Mouse (Mus musculus) lung, embryonic 14.5 days (tissue): Measurements from ENCODE around the gene Bnip1. TPM values are rescaled to one million over a fixed set of nuclear protein-coding genes. Genes with fewer than 3 reads are reported as not detected.

ENCODE experiments used
- ATAC-seq: fragments of 200-750 bp; cut with Nextera tagmentation; 2 replicates; pipeline ENCODE4 v1.8.0; 2017; ENCODE audit warnings: mild to moderate bottlenecking, moderate TSS enrichment, moderate library complexity; ENCODE audit not compliant: insufficient read depth
- DNase-seq: peaks from one replicate; pipeline ENCODE4 v3.0.0-alpha.2; 2015
- H3K27ac ChIP-seq: fragments of 300-500 bp; sonication (generic); 2 replicates; pipeline ENCODE4 v1.5.1; 2014; ENCODE audit warnings: low read depth, mild to moderate bottlenecking, moderate library complexity
- H3K27me3 ChIP-seq: fragments of 300-500 bp; sonication (generic); 2 replicates; pipeline ENCODE4 v1.6.1; 2014; ENCODE audit warnings: low read length, control low read depth; ENCODE audit not compliant: insufficient read depth
- H3K36me3 ChIP-seq: fragments of 300-500 bp; sonication (generic); 2 replicates; pipeline ENCODE4 v1.6.1; 2014; ENCODE audit warnings: control low read depth; ENCODE audit not compliant: insufficient read depth
- H3K4me1 ChIP-seq: fragments of 300-500 bp; sonication (generic); 2 replicates; pipeline ENCODE4 v1.6.1; 2014; ENCODE audit warnings: antibody characterized with exemption, control low read depth; ENCODE audit not compliant: insufficient read depth
- H3K4me2 ChIP-seq: fragments of 300-500 bp; sonication (generic); 2 replicates; pipeline ENCODE4 v1.6.1; 2014; ENCODE audit warnings: mild to moderate bottlenecking
- H3K4me3 ChIP-seq: fragments of 300-500 bp; sonication (generic); 2 replicates; pipeline ENCODE4 v1.5.1; 2014; ENCODE audit warnings: low read depth, low read length
- H3K9ac ChIP-seq: fragments of 300-500 bp; sonication (generic); 2 replicates; pipeline ENCODE4 v1.6.1; 2014
- H3K9me3 ChIP-seq: fragments of 300-500 bp; sonication (generic); 2 replicates; pipeline ENCODE4 v1.6.1; 2016; ENCODE audit warnings: low read depth, low read length, control low read depth
- CTCF ChIP-seq: IDR thresholded peaks from 2 replicates; pipeline ENCODE4 v1.5.1; 2016; ENCODE audit warnings: antibody characterized with exemption, low read depth
- WGBS: fragments of 180-500 bp; shearing (Covaris S2); extraction: QIAGEN DNeasy Blood & Tissue Kit; methylation state at CpG from one replicate; pipeline ENCODE4 v1.1.7; 2014; 5-methylcytosine and 5-hydroxymethylcytosine counted together
- polyA plus RNA-seq: library from polyadenylated mRNA; unstranded; fragments of >200 nt; fragmentation: Nextera tagmentation; extraction: Ambion mirVana; gene quantifications from 2 replicates; pipeline ENCODE4 v1.2.1, GENCODE M21; 2014

The Bnip1 gene
- polyA plus RNA-seq, 1 experiment from 2014 or later: 49.7 TPM

- H3K9me3 ChIP-seq: no peaks in the 10 kb centered on the region
- H3K9ac ChIP-seq: no peak overlapping the region
- ATAC-seq (no peak), DNase-seq (no peak)
- no peak overlapping the region for H3K4me3 ChIP-seq
- H3K27me3 ChIP-seq: peaks cover 96% of the 10 kb centered on the region
- TF ChIP-seq CTCF: no peak
- no peak overlapping the region for H3K4me2 ChIP-seq
- WGBS: 3% methylated on average over 5 of the region's 5 CpGs
- no peaks in the 10 kb centered on the region for H3K36me3 ChIP-seq
- no peak overlapping the region for H3K27ac ChIP-seq
- H3K4me1 ChIP-seq: 0 out of 2 replicates have a peak, but pooled peaks cover 3% of the 10 kb centered on the region
Observed at GRCm38 (mm10) chr17:26841981-26842380, 61.1 kb downstream of the Bnip1 start.

Other genes with a start within 250 kb of the Bnip1 start
- gene Ergic1, start 219.6 kb upstream of the Bnip1 start, polyA plus RNA-seq: 125 and 127 TPM in 2 replicates
- gene Dusp1, start 218.9 kb upstream of the Bnip1 start, polyA plus RNA-seq: 19.7 and 24.5 TPM in 2 replicates
- 143 and 152 TPM in 2 replicates for gene Atp6v0e, start 117.8 kb upstream of the Bnip1 start, polyA plus RNA-seq
- gene Crebrf, start 65.4 kb upstream of the Bnip1 start, polyA plus RNA-seq: 5.6 and 6.3 TPM in 2 replicates
- 0.24 and 1.6 TPM in 2 replicates for gene Nkx2-5, start 63.9 kb downstream of the Bnip1 start, polyA plus RNA-seq
- gene Kifc5b, start 136.0 kb downstream of the Bnip1 start, polyA plus RNA-seq: 6.3 and 9.6 TPM in 2 replicates
- 5.1 and 7.5 TPM in 2 replicates for gene Phf1, start 152.0 kb downstream of the Bnip1 start, polyA plus RNA-seq
- gene Cuta, start 158.5 kb downstream of the Bnip1 start, polyA plus RNA-seq: 163 TPM in 2 replicates
- 1.8 and 2.0 TPM in 2 replicates for gene Syngap1, start 160.2 kb downstream of the Bnip1 start, polyA plus RNA-seq
- gene Zbtb9, start 192.1 kb downstream of the Bnip1 start, polyA plus RNA-seq: 13.3 TPM in 2 replicates
- gene Bak1, start 247.9 kb downstream of the Bnip1 start, polyA plus RNA-seq: 12.0 and 13.8 TPM in 2 replicates